Mouse (Mus musculus): ENCODE data around the gene Pdgfb. TPM values are rescaled to one million over a fixed set of nuclear protein-coding genes. Genes with fewer than 3 reads are reported as not detected.

Gene Pdgfb
- polyA plus RNA-seq, 1 experiment from 2014 or later = 5.8 TPM

DNA sequence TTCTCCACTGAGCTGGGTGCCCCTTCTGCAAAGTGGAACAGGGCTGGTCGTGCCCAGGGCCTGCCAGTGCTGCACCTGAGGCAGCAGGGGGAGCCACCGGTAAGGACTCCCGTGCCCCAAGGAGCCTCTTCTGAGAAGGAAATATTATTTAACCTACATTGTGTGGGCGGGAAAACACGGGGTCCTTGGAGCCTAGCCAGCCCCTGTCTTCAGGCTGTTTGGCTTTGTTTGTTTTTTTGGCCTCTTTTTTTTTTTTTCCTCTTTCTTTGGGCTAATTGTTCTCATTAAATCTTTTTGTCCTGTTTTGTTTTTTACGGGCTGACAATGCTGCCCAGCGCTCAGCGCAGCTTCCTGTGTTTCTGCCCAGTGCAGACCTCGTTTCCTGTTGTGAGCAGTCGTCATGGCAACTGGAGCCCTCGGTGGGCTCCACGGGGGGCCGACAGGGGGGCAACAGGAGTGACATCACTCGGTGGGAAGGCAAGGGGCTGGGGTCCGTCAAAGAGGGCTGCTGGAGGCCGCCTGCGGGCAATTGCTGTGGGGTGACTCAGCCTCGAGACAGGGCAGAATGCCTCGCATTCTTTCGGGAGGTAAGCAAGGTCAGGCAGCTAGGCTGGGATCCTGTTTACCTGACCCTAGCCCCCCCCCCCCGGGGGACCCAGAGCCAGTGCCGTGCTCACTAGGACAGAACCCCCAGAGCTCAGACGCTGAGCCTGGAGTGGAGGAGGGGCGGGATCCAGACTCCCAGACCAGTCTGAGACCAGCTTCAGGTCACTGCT lies 64.3 kb downstream of the Pdgfb start:
- peaks cover 31% of the 10 kb centered on the region for H3K4me1 ChIP-seq (ENCODE audit: control insufficient read depth, insufficient read depth, low read length)
- H3K4me3 ChIP-seq (ENCODE audit: low read length) = peak overlapping the region; percentile 7; the same call in 1 of the 2 replicates
- ATAC-seq (ENCODE audit: low FRiP score, low TSS enrichment) = peak; percentile 65
- H3K4me2 ChIP-seq (replicated peaks; ENCODE audit: low read depth, low read length) = peak overlapping the region; percentile 51
- WGBS = under 1% methylated on average over 24 of the region's 24 CpGs
- H3K36me3 ChIP-seq (ENCODE audit: control insufficient read depth, insufficient read depth, low read length) = no peaks in the 10 kb centered on the region
- H3K9ac ChIP-seq (ENCODE audit: low read depth, low read length) = peak overlapping the region; percentile 37
- H3K27ac ChIP-seq (ENCODE audit: low read depth, low read length) = peak overlapping the region; percentile 25; the same call in 1 of the 2 replicates
- H3K27me3 ChIP-seq (ENCODE audit: control insufficient read depth, insufficient read depth, low read length) = no peaks in the 10 kb centered on the region
- H3K9me3 ChIP-seq (ENCODE audit: control insufficient read depth, low read length) = no peaks in the 10 kb centered on the region

DNA sequence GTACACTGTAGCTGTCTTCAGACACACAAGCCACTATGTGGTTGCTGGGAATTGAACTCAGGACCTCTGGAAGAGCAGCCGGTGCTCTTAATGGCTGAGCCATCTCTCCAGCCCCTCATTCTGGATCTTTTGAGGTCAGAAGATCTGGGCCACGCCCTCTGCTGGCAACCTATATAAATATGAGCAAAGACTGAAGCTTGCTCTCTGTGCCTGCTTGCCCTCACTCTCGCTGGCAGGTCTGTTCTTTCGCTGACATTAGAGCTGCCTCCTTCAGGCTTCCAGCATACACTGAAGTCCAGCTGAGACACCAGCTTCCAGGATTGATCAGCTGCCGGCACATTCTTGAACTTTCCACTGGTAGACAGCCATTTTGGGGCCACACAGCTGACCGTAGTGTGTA lies 67.1 kb downstream of the Pdgfb start:
- Histone ChIP-seq H3K27me3 (ENCODE audit: control insufficient read depth, insufficient read depth, low read length) (no peaks in the 10 kb centered on the region), H3K27ac (ENCODE audit: low read depth, low read length) (no peak overlapping the region), H3K4me1 (ENCODE audit: control insufficient read depth, insufficient read depth, low read length) (peaks cover 31% of the 10 kb centered on the region), H3K36me3 (ENCODE audit: control insufficient read depth, insufficient read depth, low read length) (no peaks in the 10 kb centered on the region), H3K4me2 (replicated peaks; ENCODE audit: low read depth, low read length) (no peak overlapping the region), H3K9me3 (ENCODE audit: control insufficient read depth, low read length) (no peaks in the 10 kb centered on the region), H3K9ac (ENCODE audit: low read depth, low read length) (no peak overlapping the region), H3K4me3 (ENCODE audit: low read length) (no peak overlapping the region)
- no peak for ATAC-seq (ENCODE audit: low FRiP score, low TSS enrichment)
- WGBS = 73% methylated on average over 6 of the region's 6 CpGs

DNA sequence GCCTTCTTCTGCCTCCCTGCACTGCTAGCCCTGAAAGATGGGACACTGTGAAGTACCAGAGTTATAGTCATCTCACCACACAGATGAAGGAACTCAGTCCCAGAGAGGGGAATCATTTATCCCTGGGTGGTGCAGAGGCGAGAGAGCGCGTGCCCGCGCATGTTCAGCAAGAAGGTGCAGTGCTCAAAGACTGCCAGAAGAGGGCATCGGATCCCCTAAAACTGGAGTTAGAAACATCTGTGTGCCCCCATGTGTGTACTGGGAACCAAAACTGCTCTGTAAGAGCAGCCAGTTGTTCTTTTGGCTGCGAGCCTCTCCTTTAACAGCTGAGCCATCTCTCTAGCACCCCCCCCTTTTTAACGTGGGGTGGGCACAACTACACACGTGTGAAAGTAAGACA lies 68.0 kb downstream of the Pdgfb start:
- H3K27me3 ChIP-seq (ENCODE audit: control insufficient read depth, insufficient read depth, low read length) = no peaks in the 10 kb centered on the region
- no peaks in the 10 kb centered on the region for H3K9me3 ChIP-seq (ENCODE audit: control insufficient read depth, low read length)
- H3K36me3 ChIP-seq (ENCODE audit: control insufficient read depth, insufficient read depth, low read length) = no peaks in the 10 kb centered on the region
- peaks cover 28% of the 10 kb centered on the region for H3K4me1 ChIP-seq (ENCODE audit: control insufficient read depth, insufficient read depth, low read length)
- no peak overlapping the region for H3K4me2 ChIP-seq (replicated peaks; ENCODE audit: low read depth, low read length)
- no peak overlapping the region for H3K4me3 ChIP-seq (ENCODE audit: low read length)
- no peak for ATAC-seq (ENCODE audit: low FRiP score, low TSS enrichment)
- no peak overlapping the region for H3K27ac ChIP-seq (ENCODE audit: low read depth, low read length)
- WGBS = 68% methylated on average over 9 of the region's 9 CpGs
- no peak overlapping the region for H3K9ac ChIP-seq (ENCODE audit: low read depth, low read length)

DNA sequence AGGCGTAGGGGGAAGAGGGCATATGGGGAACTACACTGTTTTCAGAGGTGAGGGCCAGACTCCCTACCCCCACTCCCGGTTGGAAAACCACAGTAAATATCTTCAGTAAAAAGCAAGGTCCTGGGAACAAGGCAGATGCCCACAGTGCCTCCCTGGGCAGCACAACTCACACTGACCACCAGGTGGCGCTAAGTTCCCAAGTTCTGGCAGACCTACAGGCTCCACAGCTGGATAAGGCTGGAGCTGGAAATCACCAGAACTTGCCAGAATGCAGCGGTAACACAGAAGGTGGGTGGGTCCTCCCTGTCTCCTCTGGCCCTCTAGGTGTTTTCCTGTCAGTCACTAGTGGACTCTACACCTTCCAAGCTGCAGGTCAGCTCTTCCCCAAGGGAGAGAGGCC lies 68.8 kb downstream of the Pdgfb start:
- no peak overlapping the region for H3K27ac ChIP-seq (ENCODE audit: low read depth, low read length)
- H3K27me3 ChIP-seq (ENCODE audit: control insufficient read depth, insufficient read depth, low read length) = no peaks in the 10 kb centered on the region
- H3K4me2 ChIP-seq (replicated peaks; ENCODE audit: low read depth, low read length) = no peak overlapping the region
- H3K4me3 ChIP-seq (ENCODE audit: low read length) = no peak overlapping the region
- no peaks in the 10 kb centered on the region for H3K36me3 ChIP-seq (ENCODE audit: control insufficient read depth, insufficient read depth, low read length)
- ATAC-seq (ENCODE audit: low FRiP score, low TSS enrichment) = peak; percentile 73
- H3K9ac ChIP-seq (ENCODE audit: low read depth, low read length) = no peak overlapping the region
- H3K4me1 ChIP-seq (ENCODE audit: control insufficient read depth, insufficient read depth, low read length) = peaks cover 21% of the 10 kb centered on the region
- WGBS = 12% methylated on average over 4 of the region's 4 CpGs
- no peaks in the 10 kb centered on the region for H3K9me3 ChIP-seq (ENCODE audit: control insufficient read depth, low read length)

Small RNAs within 50 kb of the gene (microRNA-seq; reads per million reads assigned to microRNA genes)
- gene Mir7213 = 1.3 reads per million

Other genes starting within 250 kb of the Pdgfb start
- gene Dnal4, start 237.1 kb downstream of the Pdgfb start, polyA plus RNA-seq (2014; fragmentation: Nextera tagmentation; extraction: Ambion mirVana) = 60.1 and 61.6 TPM in 2 replicates
- gene Nptxr, start 210.2 kb downstream of the Pdgfb start, polyA plus RNA-seq (2014; fragmentation: Nextera tagmentation; extraction: Ambion mirVana) = 0.50 and 1.8 TPM in 2 replicates
- 0.22 TPM in 1 of 2 replicates, not detected in the other for gene Npcd, start 180.7 kb downstream of the Pdgfb start, polyA plus RNA-seq (2014; fragmentation: Nextera tagmentation; extraction: Ambion mirVana)
- gene Cbx6, start 180.3 kb downstream of the Pdgfb start, polyA plus RNA-seq (2014; fragmentation: Nextera tagmentation; extraction: Ambion mirVana) = 22.4 and 28.6 TPM in 2 replicates
- gene Apobec3, start 123.3 kb downstream of the Pdgfb start, polyA plus RNA-seq (2014; fragmentation: Nextera tagmentation; extraction: Ambion mirVana) = 20.3 and 25.3 TPM in 2 replicates
- gene Cbx7, start 43.9 kb downstream of the Pdgfb start, polyA plus RNA-seq (2014; fragmentation: Nextera tagmentation; extraction: Ambion mirVana) = 1.5 and 2.0 TPM in 2 replicates
- gene Syngr1, start 76.4 kb upstream of the Pdgfb start, polyA plus RNA-seq (2014; fragmentation: Nextera tagmentation; extraction: Ambion mirVana) = 9.5 and 11.9 TPM in 2 replicates
- 1,350 and 1,409 TPM in 2 replicates for gene Rpl3, start 76.9 kb upstream of the Pdgfb start, polyA plus RNA-seq (2014; fragmentation: Nextera tagmentation; extraction: Ambion mirVana)
- gene Tab1, start 118.2 kb upstream of the Pdgfb start, polyA plus RNA-seq (2014; fragmentation: Nextera tagmentation; extraction: Ambion mirVana) = 25.3 and 35.2 TPM in 2 replicates
- 3.6 and 6.1 TPM in 2 replicates for gene Mgat3, start 158.7 kb upstream of the Pdgfb start, polyA plus RNA-seq (2014; fragmentation: Nextera tagmentation; extraction: Ambion mirVana)
- 20.4 and 37.0 TPM in 2 replicates for gene Mief1, start 219.0 kb upstream of the Pdgfb start, polyA plus RNA-seq (2014; fragmentation: Nextera tagmentation; extraction: Ambion mirVana)
- gene AC140267.1, start 220.9 kb upstream of the Pdgfb start, polyA plus RNA-seq (2014; fragmentation: Nextera tagmentation; extraction: Ambion mirVana) = not detected in 2 replicates
- gene Atf4, start 240.2 kb upstream of the Pdgfb start, polyA plus RNA-seq (2014; fragmentation: Nextera tagmentation; extraction: Ambion mirVana) = 131 and 145 TPM in 2 replicates
- 66.3 and 79.1 TPM in 2 replicates for gene Rps19bp1, start 249.3 kb upstream of the Pdgfb start, polyA plus RNA-seq (2014; fragmentation: Nextera tagmentation; extraction: Ambion mirVana)